Mouse (Mus musculus) lung, postnatal 0 days (tissue): ENCODE measurements at regions not wholly inside any gene's neighbourhood (a gene's known extent, or its start where the extent isn't known, plus 50 kb on each side); places are given as distances from the start of the nearest gene placed in this dataset.

Source experiments
- CTCF ChIP-seq: IDR thresholded peaks from 2 replicates; pipeline ENCODE4 v1.5.1; 2016; ENCODE audit warnings: antibody characterized with exemption, mild to moderate bottlenecking
- EP300 ChIP-seq: IDR thresholded peaks from 2 replicates; pipeline ENCODE4 v1.6.1; 2016; ENCODE audit warnings: antibody characterized with exemption, mild to moderate bottlenecking, control low read depth

GRCm38 (mm10) chr9:88208022-88208421, 119.0 kb upstream of the Nt5e start:
- TF ChIP-seq CTCF (no peak), EP300 (no peak)
